Mouse (Mus musculus) layer of hippocampus, postnatal 36 days (tissue): ENCODE data around the gene Fam208a. TPM values are rescaled to one million over a fixed set of nuclear protein-coding genes. Genes with fewer than 3 reads are reported as not detected.
A peak's percentile ranks its signal among the peaks of the same experiment; 100 is the strongest.

Source experiments
- DNase-seq, 2 experiments: peaks; one replicate each; pipeline ENCODE4 v3.0.0; 2022
- total RNA-seq, 2 experiments: library from RNA; stranded (reverse); gene quantifications; 2 replicates each; pipeline ENCODE4 v1.2.3; 2021

Fam208a gene
- total RNA-seq = 10 to 100 TPM; 34.1 to 38.4 TPM

DNA sequence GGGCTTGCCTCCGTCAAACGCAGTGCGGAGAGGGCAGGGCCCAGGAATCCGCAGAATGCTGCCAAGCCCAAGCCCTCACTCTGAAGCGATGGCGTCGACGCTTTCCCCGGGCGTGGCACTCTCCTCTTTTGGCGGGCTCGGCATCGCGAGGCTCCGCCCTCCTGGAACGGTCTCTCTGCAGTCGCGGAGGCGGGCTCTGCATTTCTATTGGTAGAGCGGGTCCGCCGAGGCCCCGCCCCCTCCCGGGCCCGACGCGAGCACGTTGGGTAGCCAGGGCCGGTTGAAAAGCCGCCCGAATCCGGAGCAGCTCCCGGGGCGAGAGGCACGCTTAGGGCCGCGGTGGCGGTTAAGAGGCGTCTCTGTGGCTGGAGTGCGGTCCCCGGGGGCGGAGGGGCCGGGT, at the start of gene Fam208a:
Gene Fam208a, plus strand, starts transcription at position 262 of the 400 bp plus-strand sequence.
- DNase-seq = peak; percentile 92 to 93

- no peak for DNase-seq
Observed at GRCm38 (mm10) chr14:27379404-27379803, 49.2 kb upstream of the Fam208a start.

DNA sequence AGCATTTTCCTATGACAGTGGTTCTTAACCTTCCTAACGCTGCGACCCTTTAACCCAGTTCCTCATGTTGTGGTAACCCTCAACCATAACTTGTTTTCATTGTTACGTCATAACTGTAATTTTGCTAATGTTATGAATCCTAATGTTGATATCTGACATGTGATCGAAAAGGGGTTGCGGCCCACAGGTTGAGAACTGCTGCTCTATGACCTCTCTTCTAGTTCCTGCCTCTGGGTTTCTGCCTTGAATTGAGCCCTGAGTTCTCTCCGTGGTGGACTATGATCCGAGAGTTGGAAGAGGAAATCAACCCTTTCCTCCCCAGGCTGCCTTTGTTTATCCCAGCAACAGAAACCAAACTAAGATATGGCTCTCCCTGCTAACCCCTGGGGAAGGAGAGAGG, 47.2 kb upstream of the Fam208a start:
- no peak for DNase-seq

GRCm38 (mm10) chr14:27383321-27383830, 45.3 kb upstream of the Fam208a start:
- no peak for DNase-seq

DNA sequence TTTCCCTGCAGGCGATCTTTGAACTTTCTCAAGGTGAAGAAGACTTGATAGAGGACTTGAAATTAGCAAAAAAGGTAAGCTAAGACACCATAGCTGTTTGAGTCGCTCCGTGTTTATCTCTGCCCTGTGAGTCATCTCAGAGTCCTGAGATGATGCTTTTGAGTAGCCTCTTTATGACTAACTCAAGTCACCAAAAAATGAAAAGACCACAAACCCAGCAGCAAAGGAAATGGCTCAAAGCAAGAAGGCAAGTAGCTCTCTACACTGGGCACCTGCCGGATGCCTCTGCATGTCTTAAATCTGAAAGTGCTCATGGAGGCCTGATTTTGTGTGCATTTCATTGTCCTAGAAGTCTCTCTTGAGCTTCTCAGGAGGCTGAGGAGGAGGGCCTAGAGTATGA, 44.5 kb upstream of the Fam208a start:
- DNase-seq = no peak

DNA sequence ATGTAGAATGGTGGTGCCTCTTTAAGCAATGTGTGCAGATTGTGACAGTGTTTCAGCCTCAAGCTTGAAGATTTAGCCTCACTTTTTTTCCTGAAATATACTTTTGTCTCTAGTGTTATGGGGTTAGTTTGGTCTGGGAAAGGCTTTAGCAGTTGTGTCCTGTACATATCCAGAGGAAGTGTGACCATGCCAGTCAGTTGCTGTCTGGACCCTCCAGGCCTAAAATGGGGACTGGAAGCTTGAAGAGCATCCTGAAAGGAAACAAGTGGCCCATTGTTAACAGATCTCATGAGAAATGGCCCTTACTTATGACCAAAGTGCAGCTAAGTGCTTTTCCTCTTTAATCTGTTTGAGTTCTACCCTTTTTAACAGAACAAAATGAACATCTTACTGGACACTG, 40.0 kb upstream of the Fam208a start:
- DNase-seq = no peak

DNA sequence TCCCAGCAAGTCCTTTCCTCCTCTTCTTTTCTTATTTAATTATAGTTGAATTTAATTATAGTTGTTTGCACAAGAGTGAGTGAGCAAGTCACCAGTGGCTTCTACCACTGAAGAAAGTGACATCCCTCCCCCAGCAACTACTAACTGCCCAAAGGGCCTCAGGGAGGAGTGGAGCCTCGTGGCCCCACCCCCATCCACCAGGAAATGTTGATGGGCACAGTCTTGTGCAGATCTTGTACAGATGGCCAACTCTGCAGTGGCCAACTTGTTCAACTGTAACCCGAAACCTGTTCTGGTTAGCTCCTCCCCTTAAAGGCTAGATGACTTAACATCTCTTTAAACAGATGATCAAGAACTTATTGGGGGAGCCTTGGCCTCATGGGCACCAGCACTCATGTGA, 38.9 kb upstream of the Fam208a start:
- no peak for DNase-seq

GRCm38 (mm10) chr14:27390663-27391062, 38.0 kb upstream of the Fam208a start:
- DNase-seq = no peak

DNA sequence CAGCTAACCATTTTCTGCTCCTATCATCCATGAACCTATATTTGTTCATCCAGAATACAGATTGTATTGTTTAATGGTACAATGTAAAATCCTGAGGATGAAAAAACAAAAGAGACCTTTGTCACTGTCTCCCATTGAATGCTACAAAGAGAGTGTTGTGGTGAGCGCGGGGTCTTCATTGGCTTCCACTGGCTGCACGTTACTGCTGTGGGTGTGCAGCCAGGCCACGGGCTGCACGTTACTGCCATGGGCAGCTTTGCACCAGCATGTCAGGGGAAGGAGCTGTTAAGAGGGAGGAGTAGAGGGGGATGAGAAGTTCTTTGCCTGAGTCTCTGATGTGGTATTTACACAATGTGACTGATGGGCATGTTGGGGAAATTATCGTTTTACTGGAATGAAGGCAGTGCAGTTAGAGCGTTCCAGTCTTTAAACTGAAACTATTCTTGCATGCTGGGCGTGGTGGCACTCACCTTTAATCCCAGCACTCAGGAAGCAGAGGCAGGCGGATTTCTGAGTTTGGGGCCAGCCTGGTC, 36.8 kb upstream of the Fam208a start:
- DNase-seq = no peak

DNA sequence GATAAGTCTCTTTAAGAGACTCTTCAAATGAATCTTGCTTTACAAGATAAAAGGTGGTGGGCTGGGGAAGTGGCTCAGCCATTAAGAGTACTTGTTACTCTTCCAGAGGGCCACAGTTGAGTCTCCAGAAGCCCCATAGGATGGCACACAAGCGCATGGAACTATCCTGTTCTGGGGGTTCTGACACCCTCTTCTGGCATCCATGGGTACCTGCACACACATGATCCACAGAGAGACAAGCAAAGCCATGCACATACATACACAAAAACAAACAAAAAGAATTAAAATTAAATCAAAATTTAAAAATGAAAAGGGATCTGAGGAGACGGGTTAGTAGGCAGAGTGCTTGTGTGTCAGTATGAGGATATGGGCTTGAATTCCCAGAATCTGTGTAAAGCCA, 36.0 kb upstream of the Fam208a start:
- DNase-seq = no peak

GRCm38 (mm10) chr14:27393806-27394205, 34.8 kb upstream of the Fam208a start:
- no peak for DNase-seq

- DNase-seq = no peak
Observed at GRCm38 (mm10) chr14:27396424-27396823, 32.2 kb upstream of the Fam208a start.

DNA sequence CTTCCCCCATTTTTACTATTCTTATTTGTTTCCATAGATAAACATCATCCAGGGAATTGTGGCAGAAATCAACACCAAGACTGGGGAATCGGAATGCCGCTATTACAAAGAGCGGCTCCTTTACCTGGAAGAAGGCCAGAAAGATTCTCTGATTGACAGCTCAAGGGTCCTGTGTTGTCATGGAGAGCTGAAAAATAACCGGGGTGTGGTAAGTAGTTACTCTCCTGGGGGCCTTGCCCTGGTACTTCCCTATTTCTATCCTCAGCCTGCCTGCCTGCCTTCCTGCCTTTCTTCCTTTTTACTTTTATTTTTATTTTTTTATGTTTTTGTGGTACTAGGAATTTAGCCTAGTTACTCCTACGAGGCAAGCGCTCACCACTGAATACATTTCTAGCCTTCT, 31.1 kb upstream of the Fam208a start:
- no peak for DNase-seq

- no peak for DNase-seq
Observed at GRCm38 (mm10) chr14:27400495-27400894, 28.1 kb upstream of the Fam208a start.

DNA sequence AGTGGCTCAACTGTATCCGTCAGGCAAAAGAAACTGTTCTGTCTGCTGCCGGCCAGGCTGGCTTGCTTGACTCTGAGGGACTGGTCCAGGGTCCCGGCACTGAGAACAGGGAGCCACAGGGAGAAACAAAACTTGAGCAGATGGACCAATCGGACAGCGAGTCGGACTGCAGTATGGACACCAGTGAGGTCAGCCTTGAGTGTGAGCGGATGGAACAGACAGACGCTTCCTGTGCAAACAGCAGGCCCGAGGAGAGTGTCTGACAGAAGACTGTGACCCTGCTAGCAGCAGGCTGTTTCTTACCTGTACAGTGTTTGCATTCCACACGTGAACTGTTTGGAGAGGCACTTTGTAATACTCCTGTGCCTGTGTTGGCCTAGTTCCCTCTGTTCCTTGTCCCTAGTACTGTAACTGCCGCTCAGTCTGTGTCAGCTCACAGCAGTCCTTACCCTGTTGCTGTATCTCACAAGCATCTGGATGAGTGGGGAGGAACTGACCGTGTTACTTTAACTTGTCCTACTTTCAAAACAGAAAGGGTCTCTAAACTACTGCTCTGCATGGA, 26.8 kb upstream of the Fam208a start:
- no peak for DNase-seq

- DNase-seq = no peak
Observed at GRCm38 (mm10) chr14:27402332-27403250, 26.0 kb upstream of the Fam208a start.

DNA sequence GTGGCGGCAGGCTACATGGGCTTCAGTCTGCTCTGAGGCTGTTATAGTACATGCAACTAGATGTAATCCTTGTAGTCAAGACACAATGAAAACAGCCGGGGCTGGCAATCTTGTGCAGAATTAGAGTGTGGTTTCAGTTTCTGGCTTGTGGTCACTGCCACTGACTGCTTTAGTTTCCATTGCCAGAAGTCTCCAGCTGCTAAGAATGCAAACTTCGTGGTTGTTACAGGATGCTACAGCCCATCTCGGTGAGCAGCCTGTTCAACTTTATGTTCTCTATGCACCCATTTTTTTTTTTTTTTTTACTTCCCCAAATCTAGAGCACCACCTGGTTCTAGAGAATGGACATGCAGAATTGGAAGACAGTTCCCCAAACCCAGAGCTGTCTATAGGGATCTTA, 23.2 kb upstream of the Fam208a start:
- DNase-seq = no peak

- no peak for DNase-seq
Observed at GRCm38 (mm10) chr14:27405947-27406346, 22.7 kb upstream of the Fam208a start.

DNA sequence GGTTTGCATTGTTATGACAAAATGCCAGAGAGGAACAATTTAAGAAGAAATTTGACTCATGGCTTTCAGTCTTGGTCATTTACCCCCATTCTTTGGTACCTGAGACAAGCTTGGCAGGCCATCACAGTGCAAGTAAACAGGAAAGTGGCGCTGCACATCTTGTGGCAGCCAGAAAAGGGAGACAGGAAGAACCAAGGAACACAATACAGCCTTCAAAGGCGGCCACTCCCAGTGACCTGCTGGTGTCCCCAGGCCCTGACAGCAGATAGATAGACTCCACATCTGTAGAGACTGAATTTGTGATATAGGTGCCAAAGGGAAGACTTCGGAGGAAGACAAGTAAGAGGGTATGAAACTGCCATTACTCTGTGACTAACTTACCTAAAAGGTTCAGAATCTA, 20.4 kb upstream of the Fam208a start:
- no peak for DNase-seq

DNA sequence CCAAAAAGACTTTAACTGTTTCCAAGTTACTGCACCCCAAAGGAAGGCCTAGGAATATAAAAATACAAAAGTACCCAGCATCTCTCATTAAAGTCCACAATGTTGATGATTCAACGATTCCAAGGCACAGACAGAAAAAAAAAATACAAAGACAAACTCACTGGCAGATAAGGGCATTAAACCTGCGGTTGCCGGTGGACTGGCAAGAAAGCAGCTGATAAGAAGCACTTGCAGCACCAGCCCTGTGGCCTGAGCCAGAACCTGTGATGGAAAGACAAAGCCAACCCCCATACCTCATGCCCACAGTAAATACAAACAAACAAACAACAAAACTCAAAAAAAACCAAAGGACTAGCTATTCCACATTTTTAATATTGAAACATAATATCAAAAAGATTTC, 19.0 kb upstream of the Fam208a start:
- no peak for DNase-seq

DNA sequence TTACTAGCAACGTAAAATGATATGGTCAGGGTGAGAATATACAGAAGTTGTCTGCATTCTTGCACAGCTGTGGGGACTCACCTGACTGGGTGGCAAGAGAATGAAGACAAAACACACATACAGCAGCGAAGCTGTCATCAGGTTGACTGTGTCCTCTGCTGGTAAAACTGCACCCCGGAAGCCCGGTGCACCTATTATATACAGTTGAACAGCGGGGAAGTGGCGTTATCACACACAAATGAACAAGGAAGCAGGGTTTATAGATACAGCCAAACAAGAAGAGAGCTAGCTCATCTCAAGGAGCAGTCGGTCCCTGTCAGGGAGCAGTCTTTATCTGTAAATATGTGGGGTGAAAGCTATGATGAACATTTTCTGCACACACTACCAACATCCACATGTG, 17.1 kb upstream of the Fam208a start:
- DNase-seq = no peak

DNA sequence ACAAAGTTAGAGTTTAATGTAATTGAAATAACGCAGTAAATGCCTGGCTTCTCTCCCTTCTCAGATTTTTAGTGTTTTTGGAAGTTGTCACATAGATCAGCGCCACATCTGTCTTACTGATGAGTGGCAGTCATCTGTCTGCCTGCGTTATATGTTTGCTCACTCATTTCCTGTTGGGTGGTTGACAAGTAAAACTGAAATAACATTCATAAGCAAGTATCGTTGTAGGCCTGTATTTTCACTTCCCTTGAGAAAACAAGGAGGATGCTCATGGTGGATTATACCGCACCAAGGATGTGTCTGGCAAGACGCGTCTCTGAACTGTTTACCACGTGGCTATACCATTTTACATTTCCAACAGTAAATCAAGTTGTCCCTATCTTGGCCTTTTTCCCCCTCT, 15.9 kb upstream of the Fam208a start:
- no peak for DNase-seq

GRCm38 (mm10) chr14:27413961-27414360, 14.7 kb upstream of the Fam208a start:
- no peak for DNase-seq

DNA sequence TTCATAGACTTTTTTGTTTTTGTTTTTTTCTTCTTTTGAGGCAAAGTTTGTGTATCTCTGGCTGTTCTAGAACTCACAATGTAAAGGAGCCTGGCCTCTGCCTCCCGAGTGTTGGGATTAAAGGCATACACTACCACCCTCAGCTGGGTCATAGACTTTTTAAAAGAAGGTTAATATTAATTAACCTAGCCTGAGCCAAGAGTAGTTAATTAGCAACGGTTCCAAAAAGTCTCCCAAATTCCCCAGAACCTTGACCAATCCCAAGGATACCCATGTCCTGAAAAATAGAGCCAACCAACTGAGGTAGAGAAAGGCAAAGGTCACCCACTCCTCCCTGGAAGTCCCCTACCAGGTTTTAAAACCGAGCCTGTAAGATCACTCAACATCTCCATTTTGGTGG, 7.8 kb upstream of the Fam208a start:
- no peak for DNase-seq
